Mouse (Mus musculus): ENCODE data around the gene Dock1.

The Dock1 gene

DNA sequence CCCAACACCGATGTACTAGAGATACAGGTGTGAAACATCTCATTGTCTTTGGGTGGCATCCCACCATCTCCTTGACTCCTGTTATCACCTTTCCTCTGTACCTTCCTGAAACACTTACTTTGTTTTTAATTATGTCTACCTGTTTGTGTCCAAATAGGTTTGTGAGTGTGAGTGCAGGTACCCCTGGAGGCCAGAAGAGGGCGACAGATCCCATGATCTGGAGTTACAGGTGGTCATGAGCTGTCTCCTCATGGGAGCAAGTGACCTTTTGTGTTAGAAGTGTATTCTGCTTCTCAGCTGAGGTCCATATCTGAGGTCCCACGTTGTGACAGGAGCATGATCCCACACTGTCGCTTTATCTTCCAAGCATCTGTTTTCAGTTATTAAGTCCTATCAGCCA is 290.4 kb downstream of the Dock1 start:
- DNase-seq (ENCODE audit: low spot score): no peak

DNA sequence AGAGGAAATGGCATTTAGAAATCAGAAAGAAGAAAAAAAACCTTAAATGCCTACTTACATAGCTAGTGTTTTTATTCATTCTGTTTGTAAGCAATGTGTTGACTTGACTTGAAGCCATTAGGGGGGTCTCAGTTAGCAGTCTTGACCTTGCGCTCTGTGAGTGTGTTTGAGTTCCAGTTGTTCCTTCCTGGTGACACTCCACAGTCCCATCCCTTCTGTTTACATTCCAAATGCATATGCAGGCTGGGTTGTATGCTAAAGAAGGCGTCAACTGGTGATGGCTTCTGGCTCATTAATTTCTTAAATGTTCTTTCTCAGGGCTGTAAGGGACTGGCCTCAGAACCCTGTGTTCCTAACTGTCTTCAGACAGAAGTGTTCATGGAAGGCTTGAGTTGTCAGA is 291.2 kb downstream of the Dock1 start:
- DNase-seq (ENCODE audit: low spot score): no peak

DNA sequence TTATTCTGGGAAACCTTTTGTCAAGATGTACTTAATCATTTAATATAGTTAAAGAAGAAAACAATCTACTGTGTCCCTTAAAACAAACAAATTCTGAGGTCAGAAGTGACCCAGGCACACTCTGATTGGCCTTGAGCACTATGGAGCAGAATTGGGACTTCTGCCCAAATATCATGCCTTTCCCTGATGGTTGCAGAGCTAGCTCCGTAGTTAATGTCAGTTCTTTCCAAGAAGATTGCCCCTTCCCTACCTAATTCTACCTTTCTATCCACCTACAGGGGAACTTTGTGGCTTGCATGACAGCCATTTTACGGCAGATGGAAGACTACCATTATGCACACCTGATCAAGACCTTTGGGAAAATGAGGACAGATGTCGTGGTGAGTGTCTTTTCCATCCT is 319.8 kb downstream of the Dock1 start:
- DNase-seq (ENCODE audit: low spot score): no peak

GRCm38 (mm10) chr7:134990911-134991310 is 320.5 kb downstream of the Dock1 start:
- no peak for DNase-seq (ENCODE audit: low spot score)

- DNase-seq (ENCODE audit: low spot score): no peak
Measured at GRCm38 (mm10) chr7:134994983-134995382, 324.5 kb downstream of the Dock1 start.

DNA sequence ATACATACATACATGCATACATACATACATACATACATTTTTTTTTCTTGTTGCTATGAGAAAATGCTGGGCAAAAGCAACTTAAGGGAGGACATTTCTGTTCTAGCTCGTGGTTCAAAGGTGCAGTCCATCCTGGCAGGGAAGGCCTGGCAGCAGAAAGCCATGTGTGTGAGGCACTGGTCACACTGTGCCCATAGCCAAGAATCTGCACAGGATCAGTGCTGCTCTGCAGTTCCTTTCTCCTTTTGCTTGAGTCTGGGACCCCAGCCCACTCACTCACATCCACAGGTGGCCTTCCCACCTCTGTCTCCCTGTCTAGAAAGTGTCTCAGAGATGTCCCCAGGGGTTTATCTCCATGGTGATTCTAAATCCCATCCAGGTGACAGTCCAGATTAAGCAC is 331.8 kb downstream of the Dock1 start:
- DNase-seq (ENCODE audit: low spot score): no peak

DNA sequence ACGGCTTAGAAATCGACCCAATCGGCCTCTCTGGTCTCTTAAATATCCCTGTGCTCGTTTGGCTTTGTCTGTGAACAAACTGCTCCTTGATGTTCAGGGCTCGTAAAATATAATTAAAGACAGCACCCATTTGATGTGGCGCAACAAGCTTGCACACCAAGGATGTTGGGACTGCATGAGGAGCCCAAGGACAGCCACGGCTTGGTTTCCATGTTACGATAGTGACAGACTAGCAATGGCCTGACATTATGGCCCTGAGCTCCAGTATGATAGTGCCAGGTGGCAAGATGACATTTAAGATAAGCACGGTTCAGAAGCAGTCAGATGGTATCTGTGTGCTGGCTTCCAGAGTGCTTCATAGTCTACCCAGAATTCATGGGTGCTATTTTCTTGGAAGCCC is 332.4 kb downstream of the Dock1 start:
- no peak for DNase-seq (ENCODE audit: low spot score)

- DNase-seq (ENCODE audit: low spot score): no peak
Measured at GRCm38 (mm10) chr7:135005964-135006560, 335.6 kb downstream of the Dock1 start.

DNA sequence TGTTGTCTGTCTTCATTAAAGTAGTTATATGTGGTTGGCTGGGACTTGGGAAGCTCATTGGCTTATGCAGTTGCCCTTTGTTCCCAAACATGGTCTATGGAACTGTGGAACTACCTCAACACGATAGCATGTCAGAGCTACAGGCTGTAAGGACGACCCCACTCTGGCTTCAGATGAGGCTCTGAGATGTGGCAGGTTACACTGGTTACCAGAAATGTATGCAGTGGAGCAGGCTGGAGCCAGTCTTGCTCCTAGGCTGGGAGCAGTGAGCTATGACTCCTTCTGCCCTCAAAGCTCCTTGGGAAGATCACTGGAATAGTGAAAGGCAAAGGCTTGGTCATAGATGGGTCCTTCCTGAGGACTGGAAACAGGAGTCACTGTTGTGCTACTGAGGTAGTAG is 337.6 kb downstream of the Dock1 start:
- no peak for DNase-seq (ENCODE audit: low spot score)

DNA sequence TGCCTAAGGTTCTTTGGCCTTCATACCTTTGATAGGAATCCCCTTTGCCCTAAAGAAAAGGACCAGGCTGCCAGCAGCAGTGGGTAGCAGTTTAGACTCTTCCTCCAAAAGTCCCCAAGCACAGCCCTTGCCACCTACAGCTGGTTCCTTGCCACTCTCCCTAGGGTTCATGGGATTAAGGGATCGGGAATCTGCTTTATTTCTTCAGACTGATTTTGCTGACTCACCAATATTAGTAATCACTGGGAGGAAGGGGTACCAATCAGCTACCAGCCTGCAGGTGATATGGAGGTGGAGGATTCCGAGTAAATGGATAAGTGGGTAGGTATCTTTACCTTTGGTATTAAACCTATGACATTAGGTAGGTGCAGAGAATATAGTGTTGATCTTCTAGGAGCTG is 340.5 kb downstream of the Dock1 start:
- no peak for DNase-seq (ENCODE audit: low spot score)

- no peak for DNase-seq (ENCODE audit: low spot score)
Measured at GRCm38 (mm10) chr7:135017531-135017930, 347.1 kb downstream of the Dock1 start.

DNA sequence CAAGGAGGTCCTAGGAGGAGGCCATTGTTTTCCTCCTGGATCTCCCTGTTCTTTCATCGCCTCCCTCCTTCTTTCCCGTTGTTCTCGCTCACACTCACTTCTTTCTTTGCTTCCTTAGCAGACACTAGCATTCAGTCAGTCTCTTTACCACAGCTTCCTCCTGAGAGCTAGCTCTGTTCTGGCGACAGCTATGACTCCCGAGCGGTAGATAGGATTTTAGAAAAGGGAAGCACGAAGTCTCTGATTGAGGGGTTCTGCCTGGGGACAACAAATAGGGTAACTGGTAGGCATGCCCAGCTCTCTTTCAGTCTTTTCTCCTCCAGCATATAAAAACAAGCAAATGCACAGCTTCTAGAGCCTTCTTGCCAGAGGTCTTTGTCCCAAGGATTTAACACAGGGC is 350.3 kb downstream of the Dock1 start:
- no peak for DNase-seq (ENCODE audit: low spot score)

DNA sequence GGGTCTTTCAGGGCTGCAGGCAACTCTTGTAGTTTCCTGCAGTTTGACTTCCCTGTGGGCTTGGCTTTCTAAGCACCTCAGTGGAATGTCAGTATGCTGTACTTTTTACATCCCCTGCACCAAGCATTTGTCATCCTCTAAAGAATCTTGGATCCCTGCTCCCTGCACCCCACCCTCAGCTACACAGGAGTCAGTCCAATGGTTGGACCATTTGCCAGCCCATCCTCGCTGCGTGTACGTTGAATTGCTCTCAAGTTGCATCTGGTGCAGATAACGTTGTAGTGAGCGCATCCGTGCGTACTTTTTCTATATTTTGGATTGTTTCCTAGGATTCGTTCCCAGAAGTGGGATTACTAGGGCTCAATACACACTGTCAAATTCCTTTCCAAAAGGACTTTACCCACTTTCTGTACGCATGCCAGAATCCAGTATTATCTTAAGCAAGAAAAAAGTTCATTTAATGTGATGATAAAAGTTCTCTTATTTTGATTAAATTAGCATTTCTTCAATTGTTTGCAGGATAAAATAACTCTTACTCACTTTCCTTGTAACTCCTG is 351.2 kb downstream of the Dock1 start:
- DNase-seq (ENCODE audit: low spot score): no peak

- no peak for DNase-seq (ENCODE audit: low spot score)
Measured at GRCm38 (mm10) chr7:135024531-135024930, 354.1 kb downstream of the Dock1 start.

DNA sequence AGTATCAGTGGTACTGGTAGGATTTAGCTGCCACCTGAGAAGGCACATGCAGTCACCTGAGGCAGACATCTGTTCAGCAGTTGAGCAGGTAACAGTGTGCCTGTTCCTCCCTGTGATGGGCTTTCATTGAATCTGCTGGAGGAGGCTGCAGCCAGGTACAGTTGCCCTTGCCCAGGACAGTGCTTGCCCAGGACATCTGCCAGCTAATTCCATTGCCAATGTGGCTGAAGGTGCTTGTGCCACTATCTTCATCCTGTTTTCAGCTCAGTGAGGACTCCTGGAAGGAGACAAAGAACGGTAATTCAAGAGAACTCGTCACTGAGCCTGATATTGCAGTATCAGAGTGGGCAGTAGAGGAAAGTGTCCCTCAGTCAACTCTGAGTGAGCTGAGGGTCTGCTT is 358.3 kb downstream of the Dock1 start:
- DNase-seq (ENCODE audit: low spot score): no peak

- no peak for DNase-seq (ENCODE audit: low spot score)
Measured at GRCm38 (mm10) chr7:135029136-135029535, 358.7 kb downstream of the Dock1 start.

DNA sequence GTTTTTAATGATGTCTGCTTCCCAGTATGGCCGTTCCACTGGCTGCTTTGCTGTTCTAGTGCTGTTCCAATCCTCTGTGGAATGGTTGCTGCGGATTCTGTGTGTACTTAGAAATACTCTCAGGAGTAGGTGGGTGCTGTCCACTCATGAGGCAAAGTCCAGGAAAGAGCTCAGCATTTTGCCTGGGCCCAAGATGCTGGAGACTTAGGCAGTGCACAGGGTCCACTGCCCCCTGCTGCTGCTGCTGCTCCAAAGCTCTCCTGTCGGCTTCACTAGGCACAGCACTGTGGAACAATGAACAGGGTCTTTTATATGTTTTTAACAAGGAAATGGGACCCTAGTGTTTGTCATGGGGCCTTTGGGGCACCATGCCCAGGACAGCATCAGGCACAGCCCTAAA is 361.0 kb downstream of the Dock1 start:
- no peak for DNase-seq (ENCODE audit: low spot score)

DNA sequence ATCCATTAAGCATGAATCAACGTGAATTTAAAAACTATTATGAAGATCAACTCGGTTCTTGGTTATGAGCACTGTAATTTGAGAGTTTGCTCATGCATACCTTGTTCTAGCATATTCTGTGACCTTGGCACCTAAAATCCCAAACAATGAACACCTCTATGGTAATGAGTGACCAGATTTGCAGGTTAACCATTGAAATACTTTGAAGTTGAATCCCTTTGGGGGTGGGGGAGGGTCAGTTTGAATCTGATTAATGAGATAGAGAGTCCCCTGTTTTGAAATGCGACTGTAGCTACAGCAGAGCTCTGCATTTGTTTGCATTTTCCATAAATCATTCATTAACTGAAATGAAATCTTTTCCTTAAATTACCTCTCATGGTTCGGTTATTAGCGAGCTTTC is 364.4 kb downstream of the Dock1 start:
- no peak for DNase-seq (ENCODE audit: low spot score)

GRCm38 (mm10) chr7:135035651-135036050 is 365.2 kb downstream of the Dock1 start:
- DNase-seq (ENCODE audit: low spot score): no peak

DNA sequence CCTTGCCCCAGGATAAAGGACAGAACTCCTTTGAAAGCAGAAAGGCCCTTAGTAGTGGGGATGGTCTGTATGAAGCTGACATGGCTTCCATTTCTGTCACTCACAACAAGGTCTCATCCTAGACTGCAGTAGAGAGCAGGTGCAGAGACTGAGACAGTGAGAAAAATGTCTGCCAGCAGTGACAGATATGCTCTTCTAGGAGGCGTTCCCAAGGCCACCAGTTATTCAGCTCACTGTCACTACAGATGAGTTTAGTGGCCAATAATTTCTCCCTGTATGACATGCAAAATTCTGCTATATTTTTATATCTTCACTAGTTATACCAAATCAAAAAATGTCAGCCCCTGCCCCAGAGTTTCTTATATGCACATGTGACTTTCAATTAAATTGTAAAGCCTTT is 368.5 kb downstream of the Dock1 start:
- no peak for DNase-seq (ENCODE audit: low spot score)

DNA sequence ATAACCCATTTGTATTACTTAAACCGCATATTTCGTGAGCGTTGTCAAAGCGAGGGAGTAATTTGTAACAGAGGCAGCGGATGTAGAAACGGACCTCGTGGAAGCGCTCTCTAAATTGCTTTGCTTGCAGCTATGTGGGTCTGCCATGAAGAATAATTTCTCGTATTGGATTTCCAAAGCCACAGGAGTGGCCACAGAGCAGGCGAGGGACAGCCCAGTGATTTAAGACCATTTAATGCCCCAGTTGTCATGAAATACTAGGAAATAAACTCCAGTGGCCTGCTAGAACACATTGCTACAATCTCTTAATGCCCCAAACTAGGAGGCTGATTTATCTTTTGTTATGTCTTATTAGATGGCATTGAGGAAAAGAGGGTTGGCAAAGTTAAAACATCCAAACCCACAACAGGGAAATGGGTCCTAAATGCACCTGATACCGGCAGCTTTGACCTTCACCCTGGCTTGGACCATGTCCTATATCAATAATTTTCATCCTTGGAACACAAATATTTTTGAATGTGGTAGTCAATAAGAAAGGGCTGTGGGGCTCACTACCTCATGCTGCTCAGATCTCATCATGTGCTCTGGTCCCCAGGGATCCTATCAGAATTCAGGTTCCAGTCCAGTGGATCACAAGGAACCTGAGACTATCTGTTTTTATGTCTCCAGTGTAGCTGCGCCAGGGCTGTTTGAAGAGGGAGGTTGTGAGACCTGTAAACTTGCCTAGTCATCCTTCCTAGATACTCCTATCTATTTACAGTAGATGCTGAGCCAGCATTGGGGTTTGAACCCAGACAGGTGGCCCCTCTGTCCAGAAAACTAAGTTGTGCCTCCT is 373.7 kb downstream of the Dock1 start:
- DNase-seq (ENCODE audit: low spot score): no peak

- DNase-seq (ENCODE audit: low spot score): no peak
Measured at GRCm38 (mm10) chr7:135049416-135049815, 379.0 kb downstream of the Dock1 start.

- DNase-seq (ENCODE audit: low spot score): no peak
Measured at GRCm38 (mm10) chr7:135053186-135053715, 382.8 kb downstream of the Dock1 start.

Data from ovary, postnatal 36 days (tissue).